Mouse (Mus musculus) adrenal gland, postnatal 10 days (tissue): ENCODE measurements around the gene Ei24. TPM values are rescaled to one million over a fixed set of nuclear protein-coding genes. Genes with fewer than 3 reads are reported as not detected.

Experiments
- DNase-seq: peaks from one replicate; pipeline ENCODE4 v3.0.0; 2021; ENCODE audit warnings: mixed read lengths
- total RNA-seq, 2 experiments: library from RNA; stranded (reverse); gene quantifications; 2 replicates each; pipeline ENCODE4 v1.2.3; 2021

Ei24 gene
- total RNA-seq, 2 experiments from 2014 or later, result 153 to 177 TPM

DNA sequence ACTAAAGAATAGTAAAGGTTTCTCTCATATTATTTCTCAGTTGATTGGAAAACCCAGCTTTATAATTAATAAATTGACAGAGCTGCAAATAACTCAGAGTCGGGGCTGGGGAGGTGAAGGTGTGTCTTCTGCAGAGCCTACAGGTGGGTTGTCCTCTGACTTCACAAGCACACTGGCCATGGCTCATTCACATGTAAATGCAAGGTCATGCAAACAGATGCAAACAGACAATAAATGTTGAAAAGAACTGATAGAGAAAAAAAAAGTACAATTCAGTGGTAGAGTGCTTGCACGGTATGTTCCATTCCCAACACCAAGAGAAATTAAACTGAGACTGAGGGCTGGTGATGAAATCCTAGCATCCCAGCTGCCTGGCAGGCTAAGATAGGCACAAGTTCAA lies 2.7 kb downstream of the Ei24 start:
- no peak for DNase-seq

GRCm38 (mm10) chr9:36792191-36792590 lies 5.0 kb downstream of the Ei24 start:
- no peak for DNase-seq

DNA sequence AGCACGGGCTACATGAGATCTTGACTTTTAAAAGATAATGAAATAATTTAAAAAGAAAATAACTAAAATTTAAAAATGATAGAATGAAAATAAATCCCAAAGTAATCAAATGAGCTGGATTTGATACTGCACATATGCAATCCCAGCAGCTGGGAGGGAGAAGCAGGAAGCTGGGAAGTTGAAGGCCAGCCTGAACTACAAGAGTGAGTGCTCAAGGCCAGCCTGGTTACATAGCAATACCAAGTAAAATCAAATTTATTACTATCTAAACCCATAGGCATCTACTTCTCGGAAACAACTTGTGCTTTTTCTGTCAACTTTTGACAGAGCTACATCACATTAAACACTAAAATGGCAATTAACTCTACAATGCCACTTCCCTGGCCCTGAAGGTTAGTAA lies 13.3 kb downstream of the Ei24 start:
- peak; percentile 30 for DNase-seq

DNA sequence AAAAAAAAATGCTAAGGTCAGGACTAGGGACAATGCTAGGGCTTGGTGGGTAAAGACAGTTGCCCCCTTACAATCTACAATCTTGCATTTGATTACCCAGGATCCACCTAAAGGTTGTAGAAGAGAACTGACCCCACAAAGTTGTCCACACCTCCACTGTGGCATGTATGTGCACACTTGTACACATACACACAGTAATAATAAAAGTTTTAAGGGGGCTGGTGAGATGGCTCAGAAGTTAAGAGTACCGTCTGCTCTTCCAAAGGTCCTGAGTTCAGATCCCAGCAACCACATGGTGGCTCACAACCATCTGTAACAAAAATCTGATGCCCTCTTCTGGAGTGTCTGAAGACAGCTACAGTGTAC lies 28.2 kb downstream of the Ei24 start:
- no peak for DNase-seq

DNA sequence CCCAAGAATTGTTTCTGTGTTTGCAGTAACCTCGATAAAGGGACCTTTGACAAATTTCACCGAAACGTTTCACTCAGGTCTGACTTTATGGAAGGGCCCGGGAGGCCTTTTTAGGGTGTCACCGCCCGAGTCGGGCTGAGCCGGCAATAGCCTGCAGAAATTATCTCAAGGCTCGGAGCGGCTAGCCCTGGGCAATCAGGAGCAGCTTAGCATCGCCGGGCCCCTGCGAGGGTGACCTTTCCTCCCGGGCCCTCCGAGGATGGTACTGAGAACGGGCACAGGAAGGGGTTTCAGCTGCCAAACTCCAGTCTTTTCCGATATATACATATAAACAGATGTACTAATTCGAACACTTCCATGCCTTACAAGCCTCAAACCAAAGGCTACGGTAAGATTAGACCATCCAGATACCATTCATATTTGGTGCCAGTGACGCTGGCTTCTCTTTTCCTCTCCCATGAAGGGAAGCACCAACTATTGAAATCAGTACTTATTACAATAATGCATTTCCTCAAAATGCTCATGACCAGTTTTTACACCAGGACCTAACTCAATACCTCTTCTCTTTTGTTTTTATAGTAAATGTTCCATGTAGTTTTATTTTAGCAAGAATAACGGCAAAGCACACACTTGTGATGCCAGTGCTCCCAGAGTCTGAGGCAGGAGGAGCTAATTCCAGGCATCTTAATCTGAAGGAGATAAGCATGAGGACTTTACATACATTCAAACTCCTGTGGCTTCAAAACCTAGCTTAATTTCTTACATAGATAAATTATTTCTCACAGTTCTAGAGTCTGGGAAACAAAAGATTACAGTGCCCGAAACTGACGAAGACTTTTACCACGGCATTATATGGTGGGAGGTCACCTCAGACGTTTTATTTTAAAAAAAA lies 28.8 kb downstream of the Ei24 start:
- DNase-seq, result peak; percentile 71

DNA sequence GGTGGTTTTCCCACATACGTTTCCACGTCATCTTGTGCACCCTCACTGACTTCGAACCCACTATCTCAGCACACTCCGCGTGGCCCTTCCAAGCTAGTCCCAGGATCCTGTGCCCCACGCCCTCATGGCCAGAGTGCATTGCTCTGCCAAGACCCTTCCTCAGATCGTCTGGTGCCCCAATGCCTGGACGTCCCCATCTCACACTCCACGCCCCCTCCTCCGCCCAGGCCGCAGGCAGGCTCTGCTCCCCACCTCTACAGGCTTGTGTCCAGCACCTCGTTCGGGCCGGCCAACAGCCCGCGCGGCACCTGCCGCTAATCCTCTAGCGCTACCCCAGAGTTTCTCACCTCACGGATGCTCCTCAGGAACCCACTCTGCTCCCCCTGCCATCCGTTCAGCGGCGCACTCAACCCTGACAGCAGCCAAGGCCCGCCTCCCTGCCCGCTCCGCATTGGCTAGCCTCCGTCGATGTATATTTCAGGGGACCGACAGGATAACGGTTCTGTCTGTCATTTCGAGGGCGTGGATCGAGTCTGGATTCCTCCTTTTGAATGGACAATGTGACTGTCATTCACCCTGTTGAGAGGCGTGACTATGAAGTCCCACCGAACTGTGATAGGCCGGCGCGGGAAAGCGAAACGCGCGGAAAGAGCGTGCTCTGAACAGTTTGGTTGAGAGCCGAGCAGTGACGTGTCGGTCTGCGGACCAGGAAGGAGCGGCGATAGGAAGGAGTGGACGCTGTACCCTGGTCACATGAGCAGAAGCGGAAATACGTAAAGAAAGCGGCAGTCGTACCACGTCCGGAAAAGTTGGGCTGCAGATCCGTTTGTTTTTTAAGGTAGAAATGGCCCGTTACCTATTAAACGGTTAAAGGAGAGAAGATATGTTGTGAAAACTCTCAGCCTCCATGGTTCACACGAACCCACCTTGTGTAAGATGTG lies 29.7 kb downstream of the Ei24 start, which contains the start of gene Stt3a:
Gene Stt3a, minus strand, starts transcription at position 477 of the 941 bp plus-strand sequence.
- DNase-seq, result peak; percentile 97

GRCm38 (mm10) chr9:36764378-36764777 lies 32.8 kb downstream of the Ei24 start:
- DNase-seq, result no peak

Other genes starting within 250 kb of the Ei24 start
- gene Gm17689, start 214.8 kb downstream of the Ei24 start, total RNA-seq, result not detected
- gene A630095E13Rik, start 154.0 kb downstream of the Ei24 start, total RNA-seq, result not detected
- gene Acrv1, start 104.2 kb downstream of the Ei24 start, total RNA-seq, result not detected
- 1 to 10 TPM; 6.8 to 8.7 TPM for gene Chek1, start 70.3 kb downstream of the Ei24 start, total RNA-seq
- gene Stt3a, start 29.7 kb downstream of the Ei24 start, total RNA-seq, result 100 to 1,000 TPM; 222 to 235 TPM
- 1 to 10 TPM; 7.6 to 9.3 TPM for gene Fez1, start 24.5 kb upstream of the Ei24 start, total RNA-seq